Mouse (Mus musculus) left cerebral cortex, postnatal 4 days (tissue): Measurements from ENCODE around the gene Crtac1. TPM values are rescaled to one million over a fixed set of nuclear protein-coding genes. Genes with fewer than 3 reads are reported as not detected.
A peak's percentile ranks its signal among the peaks of the same experiment; 100 is the strongest.

Experiments
- DNase-seq: peaks from one replicate; pipeline ENCODE4 v3.0.0-alpha.2; 2022
- intact Hi-C: fragments of 180-260 bp; cut with DNase I; formaldehyde crosslinking; loops from one replicate; pipeline ENCODE4 v1.15.1; 2025
- microRNA-seq: library from miRNA; unstranded; fragments of <30 nt; microRNA quantifications from one replicate; pipeline ENCODE4 v1.2.0, GENCODE M21; 2022
- total RNA-seq, 2 experiments: library from RNA; stranded (reverse); gene quantifications; 2 replicates each; pipeline ENCODE4 v1.2.3; 2021

Gene Crtac1
- total RNA-seq, 2 experiments from 2014 or later: 40.9 to 53.3 TPM

GRCm38 (mm10) chr19:42249976-42250914, 181.3 kb downstream of the Crtac1 start:
- intact Hi-C loops: no loop called here
- no peak for DNase-seq

GRCm38 (mm10) chr19:42247519-42247918, 184.1 kb downstream of the Crtac1 start, which contains the start of gene Golga7b:
Gene Golga7b (plus strand): TSS chr19:42247574.
- intact Hi-C loops: no loop called here
- DNase-seq: no peak

- intact Hi-C loops: no loop called here
- DNase-seq: no peak
Measured at GRCm38 (mm10) chr19:42246626-42247025, 185.0 kb downstream of the Crtac1 start.

- no peak for DNase-seq
- intact Hi-C loops: no loop called here
Measured at GRCm38 (mm10) chr19:42243401-42243800, 188.2 kb downstream of the Crtac1 start.

- no peak for DNase-seq
- intact Hi-C loops: no loop called here
Measured at GRCm38 (mm10) chr19:42240881-42241280, 190.7 kb downstream of the Crtac1 start.

- intact Hi-C loops: no loop called here
Measured at GRCm38 (mm10) chr19:42238341-42238715, 193.3 kb downstream of the Crtac1 start.

GRCm38 (mm10) chr19:42237602-42238340, 193.8 kb downstream of the Crtac1 start:
- intact Hi-C loops: no loop called here
- peak; percentile 17 for DNase-seq

More at GRCm38 (mm10) chr19:42238341-42238715, 193.3 kb downstream of the Crtac1 start:
- DNase-seq: no peak

Small RNA genes lying within 50 kb of the gene (microRNA-seq; reads per million reads assigned to microRNA genes)
- not detected for gene Gm26339
- 9.6 reads per million, percentile 25 among the genes with 10 or more reads in this experiment for gene Mir3085

Other genes starting within 250 kb of the Crtac1 start
- 1 to 10 TPM in 1 of 2 experiments, under 1 TPM in 1; 0.92 to 1.6 TPM for gene Sfrp5, start 229.5 kb downstream of the Crtac1 start, total RNA-seq
- gene Golga7b, start 184.2 kb downstream of the Crtac1 start, total RNA-seq: 10 to 100 TPM; 87.4 to 88.9 TPM
- gene R3hcc1l, start 87.0 kb upstream of the Crtac1 start, total RNA-seq: 10 to 100 TPM; 14.5 to 16.4 TPM
- under 1 TPM; 0.12 to 0.60 TPM for gene Loxl4, start 181.0 kb upstream of the Crtac1 start, total RNA-seq